Mouse (Mus musculus) embryonic facial prominence, embryonic 11.5 days (tissue): ENCODE results near the gene Selenos. TPM values are rescaled to one million over a fixed set of nuclear protein-coding genes. Genes with fewer than 3 reads are reported as not detected.

Source experiments
- ATAC-seq: fragments of 200-750 bp; cut with Nextera tagmentation; replicated peaks from 2 replicates; pipeline ENCODE4 v1.8.0; 2017; ENCODE audit warnings: low read depth; ENCODE audit not compliant: insufficient number of reproducible peaks, low FRiP score, low TSS enrichment
- DNase-seq: peaks from one replicate; pipeline ENCODE4 v3.0.0-alpha.2; 2015; ENCODE audit warnings: low spot score
- H3K27ac ChIP-seq: fragments of 300-500 bp; sonication (generic); replicated peaks from 2 replicates; pipeline ENCODE4 v1.5.1; 2014; ENCODE audit warnings: mild to moderate bottlenecking, low read depth, low read length, control low read depth
- H3K27me3 ChIP-seq: fragments of 300-500 bp; sonication (generic); 2 replicates; pipeline ENCODE4 v1.6.1; 2014; ENCODE audit warnings: mild to moderate bottlenecking, low read length, moderate library complexity, mixed read lengths; ENCODE audit not compliant: control insufficient read depth, insufficient read depth
- H3K36me3 ChIP-seq: fragments of 300-500 bp; sonication (generic); replicated peaks from 2 replicates; pipeline ENCODE4 v1.6.1; 2014; ENCODE audit warnings: low read depth, mild to moderate bottlenecking, low read length, moderate library complexity, mixed read lengths; ENCODE audit not compliant: control insufficient read depth, insufficient read depth
- H3K4me1 ChIP-seq: fragments of 300-500 bp; sonication (generic); 2 replicates; pipeline ENCODE4 v1.6.1; 2014; ENCODE audit warnings: low read length, mixed read lengths; ENCODE audit not compliant: control insufficient read depth, insufficient read depth
- H3K4me2 ChIP-seq: fragments of 300-500 bp; sonication (generic); 2 replicates; pipeline ENCODE4 v1.6.1; 2014; ENCODE audit warnings: low read depth, mild to moderate bottlenecking, control low read depth, low read length, moderate library complexity
- H3K4me3 ChIP-seq: fragments of 300-500 bp; sonication (generic); 2 replicates; pipeline ENCODE4 v1.5.1; 2014; ENCODE audit warnings: low read depth, low read length, control low read depth
- H3K9ac ChIP-seq: fragments of 300-500 bp; sonication (generic); replicated peaks from 2 replicates; pipeline ENCODE4 v1.6.1; 2014; ENCODE audit warnings: mild to moderate bottlenecking, control low read depth, low read length
- H3K9me3 ChIP-seq: fragments of 300-500 bp; sonication (generic); replicated peaks from 2 replicates; pipeline ENCODE4 v1.6.1; 2016; ENCODE audit warnings: mild to moderate bottlenecking, low read length, inconsistent platforms, mixed read lengths; ENCODE audit not compliant: control insufficient read depth
- WGBS: fragments of 180-500 bp; shearing (Covaris S2); extraction: QIAGEN DNeasy Blood & Tissue Kit; methylation state at CpG from one replicate; pipeline ENCODE4 v1.1.7; 2014; 5-methylcytosine and 5-hydroxymethylcytosine counted together
- polyA plus RNA-seq: library from polyadenylated mRNA; unstranded; fragments of >200 nt; fragmentation: Nextera tagmentation; extraction: Ambion mirVana; gene quantifications from 2 replicates; pipeline ENCODE4 v1.2.1, GENCODE M21; 2014

The Selenos gene
- polyA plus RNA-seq, 1 experiment from 2014 or later: 88.3 TPM

DNA sequence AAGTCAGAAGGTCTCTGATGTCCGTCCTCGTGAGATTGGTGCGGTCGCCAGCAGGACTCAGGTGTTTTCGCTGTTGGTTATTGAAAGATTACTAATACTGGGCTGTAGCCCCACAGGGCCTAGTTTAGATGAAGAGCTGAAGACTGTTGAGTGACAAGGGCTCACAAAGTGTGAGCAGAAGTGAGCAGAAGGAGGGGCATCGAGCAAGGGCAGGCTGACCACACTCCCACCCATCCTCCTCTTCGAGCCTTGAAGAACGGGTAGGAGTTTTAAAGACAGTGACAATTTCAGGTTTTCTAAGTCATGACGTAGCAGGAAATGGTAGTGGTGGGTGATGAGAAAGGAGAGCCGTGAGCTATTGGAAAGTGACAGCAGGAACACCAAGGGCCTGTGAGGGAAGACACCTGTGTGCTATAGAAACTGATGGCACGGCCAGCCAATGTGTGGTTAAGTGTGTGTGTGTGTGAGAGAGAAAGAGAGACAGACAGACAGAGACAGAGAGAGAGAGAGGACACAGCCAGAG lies 36.4 kb downstream of the Selenos start:
- DNase-seq (no peak), ATAC-seq (no peak)
- Histone ChIP-seq H3K9me3 (no peaks in the 10 kb centered on the region), H3K4me1 (no peaks in the 10 kb centered on the region), H3K27me3 (no peaks in the 10 kb centered on the region), H3K4me3 (no peak overlapping the region), H3K9ac (no peak overlapping the region), H3K4me2 (no peak overlapping the region), H3K27ac (no peak overlapping the region), H3K36me3 (no peaks in the 10 kb centered on the region; the same call in 1 of the 2 replicates)
- 84% methylated on average over 11 of the region's 11 CpGs for whole genome bisulfite sequencing

GRCm38 (mm10) chr7:66116906-66117482 lies 37.5 kb downstream of the Selenos start:
- Histone ChIP-seq H3K4me3 (no peak overlapping the region), H3K4me1 (no peaks in the 10 kb centered on the region), H3K9me3 (no peaks in the 10 kb centered on the region)

DNA sequence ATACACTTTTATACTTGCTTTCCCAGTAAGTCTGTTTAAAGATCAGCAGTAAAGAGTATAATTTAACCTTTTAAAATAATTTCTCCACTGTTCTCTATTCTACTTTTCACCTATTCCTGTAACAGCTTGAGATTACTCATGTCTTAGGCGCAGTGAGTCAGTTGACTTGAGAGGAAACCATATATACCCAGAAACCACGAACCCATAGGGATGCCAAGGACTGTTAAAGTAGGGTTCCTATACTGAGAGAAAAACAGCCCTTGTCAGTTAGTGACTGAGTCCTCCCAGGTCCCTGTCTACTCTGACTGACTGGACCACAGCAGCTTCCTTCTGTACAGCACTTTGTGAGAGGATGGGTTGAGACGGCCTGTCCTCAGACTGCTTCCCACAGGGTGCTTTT lies 38.6 kb downstream of the Selenos start:
- Histone ChIP-seq H3K4me3 (no peak overlapping the region), H3K4me1 (no peaks in the 10 kb centered on the region), H3K27me3 (no peaks in the 10 kb centered on the region), H3K27ac (no peak overlapping the region), H3K9ac (no peak overlapping the region), H3K36me3 (no peaks in the 10 kb centered on the region), H3K4me2 (no peak overlapping the region), H3K9me3 (no peaks in the 10 kb centered on the region)
- DNase-seq: no peak
- ATAC-seq: no peak
- 87% methylated on average over 3 of the region's 3 CpGs for WGBS

More at GRCm38 (mm10) chr7:66116906-66117482, 37.5 kb downstream of the Selenos start:
- no peak overlapping the region for H3K4me2 ChIP-seq
- no peaks in the 10 kb centered on the region for H3K27me3 ChIP-seq
- 84% methylated on average over 8 of the region's 8 CpGs for WGBS
- ATAC-seq (no peak), DNase-seq (no peak)
- no peaks in the 10 kb centered on the region; the same call in 1 of the 2 replicates for H3K36me3 ChIP-seq
- no peak overlapping the region for H3K27ac ChIP-seq
- H3K9ac ChIP-seq: no peak overlapping the region

DNA sequence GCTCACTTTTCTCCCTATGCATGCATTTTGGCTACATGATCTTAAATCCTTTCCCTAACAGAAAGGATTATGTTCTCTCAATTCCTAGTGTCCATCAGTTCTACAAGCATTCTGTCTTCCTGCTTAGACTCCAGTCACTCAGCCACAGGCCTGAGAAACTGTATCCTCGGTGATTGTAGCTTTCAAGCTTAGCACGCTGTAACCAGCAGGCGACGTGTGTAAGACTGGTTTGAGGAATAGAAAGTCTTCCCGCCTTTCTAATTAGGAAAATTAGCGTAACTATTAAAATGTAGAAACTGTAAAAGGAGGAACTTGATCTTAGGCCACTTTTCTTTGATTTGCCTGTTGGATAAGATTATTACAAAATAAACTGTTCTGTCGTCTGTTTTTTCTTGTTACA lies 39.3 kb downstream of the Selenos start:
- DNase-seq: no peak
- no peak for ATAC-seq
- no peaks in the 10 kb centered on the region for H3K9me3 ChIP-seq
- H3K27ac ChIP-seq: no peak overlapping the region
- WGBS: 81% methylated on average over 7 of the region's 7 CpGs
- no peaks in the 10 kb centered on the region for H3K27me3 ChIP-seq
- no peaks in the 10 kb centered on the region for H3K36me3 ChIP-seq
- no peak overlapping the region for H3K9ac ChIP-seq
- no peaks in the 10 kb centered on the region for H3K4me1 ChIP-seq
- H3K4me2 ChIP-seq: no peak overlapping the region
- no peak overlapping the region for H3K4me3 ChIP-seq

DNA sequence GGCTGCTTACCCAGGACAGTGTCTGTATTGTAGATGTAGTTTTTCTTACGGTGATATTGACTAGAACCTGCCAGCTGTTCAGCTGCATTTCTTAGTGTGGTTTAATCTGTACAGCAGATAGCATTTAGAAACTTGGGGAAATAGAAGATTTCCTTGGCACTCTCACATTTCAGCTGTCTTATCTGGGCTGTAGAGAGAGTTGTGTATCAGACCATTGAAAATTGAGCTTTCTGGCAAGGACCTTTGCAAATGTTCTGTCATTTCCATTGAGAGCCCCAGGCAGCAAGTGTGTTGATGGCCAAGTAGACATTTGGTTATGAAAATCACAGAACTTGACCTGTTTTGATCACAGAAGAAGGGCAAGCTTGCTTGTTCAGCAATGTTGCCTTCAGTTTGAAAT lies 40.7 kb downstream of the Selenos start:
- no peak for DNase-seq
- Histone ChIP-seq H3K4me3 (no peak overlapping the region), H3K4me2 (no peak overlapping the region), H3K9ac (no peak overlapping the region), H3K4me1 (no peaks in the 10 kb centered on the region), H3K27ac (no peak overlapping the region), H3K27me3 (no peaks in the 10 kb centered on the region), H3K9me3 (no peaks in the 10 kb centered on the region), H3K36me3 (no peaks in the 10 kb centered on the region)
- no peak for ATAC-seq
- WGBS: 81% methylated on average over 1 of the region's 1 CpGs

DNA sequence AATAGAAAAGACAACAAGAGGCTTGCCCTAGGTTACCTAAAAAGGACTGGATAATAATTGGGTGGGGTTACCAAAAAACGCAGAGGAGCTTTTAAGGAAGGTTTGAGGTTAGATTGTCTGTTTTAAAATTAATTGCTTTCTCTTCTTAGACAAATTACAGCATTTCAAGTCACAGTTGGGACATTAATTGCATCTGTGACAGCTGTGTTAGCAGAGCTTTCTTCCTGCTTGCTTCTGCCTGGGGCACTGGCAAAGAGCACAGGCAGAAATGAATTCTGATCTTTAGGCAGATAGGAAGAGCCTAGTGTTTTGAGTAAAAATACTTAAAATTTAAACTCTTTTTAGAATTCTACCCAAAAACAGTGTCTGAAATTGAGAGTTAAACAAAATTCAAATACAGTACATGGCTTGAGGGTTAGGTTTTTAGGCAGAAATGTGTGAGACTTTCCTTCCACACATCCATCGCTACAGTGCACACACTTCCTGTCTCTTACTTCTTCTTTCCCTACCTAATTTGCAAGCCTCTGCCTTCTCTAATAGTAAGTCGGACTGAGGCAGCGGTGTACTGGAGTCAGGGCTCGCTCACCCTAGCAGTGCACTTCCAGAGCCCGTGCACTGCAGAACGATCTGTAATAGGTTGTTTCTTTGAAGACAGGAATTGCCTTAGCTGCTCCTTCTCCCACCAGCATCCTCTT lies 41.4 kb downstream of the Selenos start:
- Histone ChIP-seq H3K27ac (no peak overlapping the region), H3K36me3 (peaks cover under 1% of the 10 kb centered on the region; the same call in 1 of the 2 replicates), H3K4me2 (no peak overlapping the region), H3K27me3 (no peaks in the 10 kb centered on the region), H3K9ac (no peak overlapping the region), H3K9me3 (no peaks in the 10 kb centered on the region), H3K4me1 (no peaks in the 10 kb centered on the region), H3K4me3 (no peak overlapping the region)
- WGBS: 47% methylated on average over 7 of the region's 7 CpGs
- DNase-seq: no peak
- no peak for ATAC-seq

DNA sequence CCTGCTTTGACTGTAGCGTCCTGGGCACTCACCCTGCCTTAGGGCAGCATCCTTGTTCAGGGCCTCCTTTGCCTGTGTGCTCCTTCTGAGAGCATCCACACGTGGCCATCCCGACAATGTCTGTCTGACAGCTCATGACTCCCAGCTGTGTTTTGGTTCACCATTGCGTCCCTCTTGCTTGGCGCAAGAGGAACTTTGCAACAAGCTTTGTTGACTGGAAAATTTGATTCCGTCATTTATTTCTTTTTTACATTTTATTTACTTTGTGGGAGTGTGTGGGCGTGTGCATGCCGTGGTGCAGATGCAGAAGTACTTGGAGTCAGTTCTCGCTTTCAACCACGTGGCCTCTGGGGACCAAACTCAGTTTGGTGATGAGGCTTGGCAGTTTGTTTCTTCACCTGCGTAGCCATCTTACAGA lies 45.1 kb downstream of the Selenos start:
- no peak overlapping the region for H3K4me2 ChIP-seq
- H3K9ac ChIP-seq: no peak overlapping the region
- H3K36me3 ChIP-seq: peaks cover 3% of the 10 kb centered on the region; the same call in 1 of the 2 replicates
- no peak overlapping the region for H3K4me3 ChIP-seq
- no peaks in the 10 kb centered on the region for H3K27me3 ChIP-seq
- H3K9me3 ChIP-seq: no peaks in the 10 kb centered on the region
- 73% methylated on average over 11 of the region's 11 CpGs for WGBS
- no peak for DNase-seq
- H3K27ac ChIP-seq: no peak overlapping the region
- no peak for ATAC-seq
- no peaks in the 10 kb centered on the region for H3K4me1 ChIP-seq

DNA sequence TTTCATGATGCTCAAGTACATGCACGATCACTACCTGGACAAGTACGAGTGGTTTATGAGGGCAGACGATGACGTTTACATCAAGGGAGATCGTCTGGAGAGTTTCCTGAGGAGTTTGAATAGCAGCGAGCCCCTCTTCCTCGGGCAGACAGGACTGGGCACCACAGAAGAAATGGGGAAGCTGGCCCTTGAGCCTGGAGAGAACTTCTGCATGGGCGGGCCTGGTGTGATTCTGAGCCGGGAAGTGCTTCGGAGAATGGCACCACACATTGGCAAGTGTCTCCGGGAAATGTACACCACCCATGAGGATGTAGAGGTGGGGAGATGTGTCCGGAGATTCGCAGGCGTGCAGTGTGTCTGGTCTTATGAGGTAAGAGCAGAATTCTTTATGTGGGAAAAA lies 45.9 kb downstream of the Selenos start:
- Histone ChIP-seq H3K9ac (no peak overlapping the region), H3K9me3 (no peaks in the 10 kb centered on the region), H3K36me3 (peaks cover 3% of the 10 kb centered on the region; the same call in 1 of the 2 replicates), H3K4me3 (no peak overlapping the region), H3K27me3 (no peaks in the 10 kb centered on the region), H3K4me2 (no peak overlapping the region), H3K4me1 (no peaks in the 10 kb centered on the region), H3K27ac (no peak overlapping the region)
- 92% methylated on average over 14 of the region's 14 CpGs for WGBS
- DNase-seq (no peak), ATAC-seq (no peak)
